Mouse (Mus musculus) hindbrain, embryonic 13.5 days (tissue): ENCODE results near the gene Ccdc189. TPM values are rescaled to one million over a fixed set of nuclear protein-coding genes. Genes with fewer than 3 reads are reported as not detected.

Experiments used
- ATAC-seq: fragments of 200-750 bp; cut with Nextera tagmentation; 2 replicates; pipeline ENCODE4 v1.8.0; 2017; ENCODE audit warnings: moderate TSS enrichment; ENCODE audit not compliant: low FRiP score
- H3K27ac ChIP-seq: fragments of 300-500 bp; sonication (generic); 2 replicates; pipeline ENCODE4 v1.5.1; 2015; ENCODE audit warnings: inconsistent platforms, mild to moderate bottlenecking, moderate library complexity
- H3K27me3 ChIP-seq: fragments of 300-500 bp; sonication (generic); 2 replicates; pipeline ENCODE4 v1.6.1; 2015; ENCODE audit warnings: mild to moderate bottlenecking, inconsistent platforms
- H3K36me3 ChIP-seq: fragments of 300-500 bp; sonication (generic); 2 replicates; pipeline ENCODE4 v1.6.1; 2015; ENCODE audit warnings: mild to moderate bottlenecking, inconsistent platforms
- H3K4me1 ChIP-seq: fragments of 300-500 bp; sonication (generic); replicated peaks from 2 replicates; pipeline ENCODE4 v1.6.1; 2015; ENCODE audit warnings: inconsistent platforms
- H3K4me2 ChIP-seq: fragments of 300-500 bp; sonication (generic); 2 replicates; pipeline ENCODE4 v1.6.1; 2015; ENCODE audit warnings: inconsistent platforms, mild to moderate bottlenecking, moderate library complexity
- H3K4me3 ChIP-seq: fragments of 300-500 bp; sonication (generic); 2 replicates; pipeline ENCODE4 v1.5.1; 2015; ENCODE audit warnings: mild to moderate bottlenecking, inconsistent platforms
- H3K9ac ChIP-seq: fragments of 300-500 bp; sonication (generic); 2 replicates; pipeline ENCODE4 v1.6.1; 2015; ENCODE audit warnings: mild to moderate bottlenecking, inconsistent platforms
- H3K9me3 ChIP-seq: fragments of 300-500 bp; sonication (generic); 2 replicates; pipeline ENCODE4 v1.6.1; 2016; ENCODE audit warnings: inconsistent platforms
- WGBS: fragments of 180-500 bp; shearing (Covaris S2); methylation state at CpG from one replicate; pipeline ENCODE4 v1.1.7; 2015; 5-methylcytosine and 5-hydroxymethylcytosine counted together
- polyA plus RNA-seq: library from polyadenylated mRNA; unstranded; fragments of >200 nt; fragmentation: Nextera tagmentation; extraction: Ambion mirVana; gene quantifications from 2 replicates; pipeline ENCODE4 v1.2.1, GENCODE M21; 2015

Gene Ccdc189
- polyA plus RNA-seq, 1 experiment from 2014 or later: 13.0 TPM

DNA sequence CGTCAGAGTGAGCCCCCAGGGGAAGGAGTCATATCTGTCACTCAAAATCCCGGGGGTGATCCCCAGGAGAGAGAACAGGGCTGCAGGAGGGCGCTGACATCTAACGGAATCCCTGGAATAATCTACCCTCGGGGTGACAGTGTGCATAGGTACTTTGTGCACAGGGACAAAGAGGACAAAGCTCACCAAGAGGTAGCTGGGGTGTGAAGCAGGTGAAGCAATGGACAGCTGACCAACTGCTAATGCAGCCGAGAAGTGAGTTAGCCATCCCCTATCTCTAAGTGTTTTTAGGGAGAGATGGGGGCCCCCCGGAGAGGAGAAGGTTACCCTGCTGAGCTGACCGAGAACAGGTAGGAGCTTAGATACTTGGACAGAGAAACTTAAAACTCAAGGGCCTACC, 25.7 kb upstream of the Ccdc189 start:
- H3K4me1 ChIP-seq: peaks cover 37% of the 10 kb centered on the region
- peak overlapping the region; percentile 95 for H3K9ac ChIP-seq
- peak overlapping the region; percentile 82 for H3K4me2 ChIP-seq
- no peak for ATAC-seq
- peaks cover 37% of the 10 kb centered on the region for H3K36me3 ChIP-seq
- H3K27ac ChIP-seq: no peak overlapping the region
- no peaks in the 10 kb centered on the region for H3K27me3 ChIP-seq
- H3K4me3 ChIP-seq: peak overlapping the region; percentile 99
- WGBS: 20% methylated on average over 8 of the region's 8 CpGs
- no peaks in the 10 kb centered on the region for H3K9me3 ChIP-seq

DNA sequence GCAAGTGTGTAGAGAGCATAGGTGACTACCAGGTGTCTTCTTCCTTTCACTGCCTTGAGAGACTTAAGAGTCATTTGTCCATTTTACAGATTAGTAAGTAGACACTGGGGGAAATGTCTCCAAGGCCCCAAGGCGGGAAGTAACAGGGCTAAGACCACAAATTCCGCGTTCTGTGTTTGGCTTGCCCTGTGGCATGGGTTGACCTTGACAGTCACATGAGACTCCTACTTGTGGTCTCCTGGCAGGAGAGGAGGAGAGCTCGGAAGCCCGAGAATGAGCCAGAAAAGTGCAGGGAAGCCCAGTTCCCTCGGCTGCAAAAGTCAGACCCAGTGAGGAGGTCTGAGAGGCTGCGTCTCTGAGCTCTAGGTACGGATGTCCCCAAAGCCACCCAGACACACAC, 25.1 kb upstream of the Ccdc189 start:
- peak overlapping the region; percentile 95 for H3K9ac ChIP-seq
- peaks cover 43% of the 10 kb centered on the region for H3K36me3 ChIP-seq
- H3K4me3 ChIP-seq: peak overlapping the region; percentile 99
- H3K27me3 ChIP-seq: no peaks in the 10 kb centered on the region
- H3K4me2 ChIP-seq: peak overlapping the region; percentile 82
- H3K4me1 ChIP-seq: peaks cover 37% of the 10 kb centered on the region
- H3K27ac ChIP-seq: no peak overlapping the region
- no peaks in the 10 kb centered on the region for H3K9me3 ChIP-seq
- no peak for ATAC-seq
- WGBS: 88% methylated on average over 8 of the region's 8 CpGs

DNA sequence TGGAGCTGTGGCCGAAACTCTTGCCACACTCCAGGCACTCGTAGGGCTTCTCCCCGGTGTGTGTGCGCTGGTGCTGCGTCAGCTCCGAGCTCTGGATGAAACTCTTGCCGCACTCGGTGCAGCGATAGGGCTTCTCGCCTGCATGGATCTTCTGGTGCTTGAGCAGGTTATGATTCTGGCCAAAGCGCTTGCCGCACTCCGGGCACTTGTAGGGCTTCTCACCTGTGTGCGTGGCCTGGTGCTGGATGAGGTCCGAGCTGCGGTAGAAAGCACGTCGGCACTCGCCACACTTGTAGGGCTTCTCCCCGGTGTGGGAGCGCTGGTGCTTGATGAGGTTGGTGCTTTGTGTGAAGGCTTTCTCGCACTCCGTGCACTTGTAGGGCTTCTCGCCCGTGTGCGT, 23.2 kb upstream of the Ccdc189 start:
- no peak for ATAC-seq
- no peak overlapping the region for H3K4me3 ChIP-seq
- H3K27ac ChIP-seq: no peak overlapping the region
- no peaks in the 10 kb centered on the region for H3K27me3 ChIP-seq
- H3K4me1 ChIP-seq: peaks cover 23% of the 10 kb centered on the region
- no peaks in the 10 kb centered on the region for H3K9me3 ChIP-seq
- 97% methylated on average over 26 of the region's 26 CpGs for WGBS
- H3K4me2 ChIP-seq: no peak overlapping the region
- no peak overlapping the region for H3K9ac ChIP-seq
- H3K36me3 ChIP-seq: peaks cover 62% of the 10 kb centered on the region

DNA sequence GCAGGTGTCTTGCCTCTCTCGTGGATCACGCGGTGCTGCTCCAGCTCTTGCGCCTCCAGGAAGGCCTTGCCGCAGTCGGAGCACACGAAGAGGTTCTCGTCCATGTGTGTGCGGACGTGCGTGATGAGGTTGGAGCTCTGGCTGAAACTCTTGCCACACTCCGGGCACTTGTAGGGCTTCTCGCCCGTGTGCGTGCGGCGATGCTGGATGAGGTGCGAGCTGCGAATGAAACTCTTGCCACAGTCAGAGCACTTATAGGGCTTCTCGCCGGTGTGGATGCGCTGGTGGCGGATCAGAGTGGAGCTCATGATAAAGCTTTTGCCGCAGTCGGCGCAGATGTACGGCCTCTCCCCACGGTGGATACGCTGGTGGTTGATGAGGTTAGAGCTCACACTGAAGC, 22.6 kb upstream of the Ccdc189 start:
- Histone ChIP-seq H3K9ac (no peak overlapping the region), H3K27ac (no peak overlapping the region), H3K36me3 (peaks cover 68% of the 10 kb centered on the region), H3K9me3 (no peaks in the 10 kb centered on the region), H3K4me2 (no peak overlapping the region), H3K27me3 (no peaks in the 10 kb centered on the region), H3K4me3 (no peak overlapping the region), H3K4me1 (peaks cover 17% of the 10 kb centered on the region)
- ATAC-seq: no peak
- WGBS: 96% methylated on average over 29 of the region's 29 CpGs

DNA sequence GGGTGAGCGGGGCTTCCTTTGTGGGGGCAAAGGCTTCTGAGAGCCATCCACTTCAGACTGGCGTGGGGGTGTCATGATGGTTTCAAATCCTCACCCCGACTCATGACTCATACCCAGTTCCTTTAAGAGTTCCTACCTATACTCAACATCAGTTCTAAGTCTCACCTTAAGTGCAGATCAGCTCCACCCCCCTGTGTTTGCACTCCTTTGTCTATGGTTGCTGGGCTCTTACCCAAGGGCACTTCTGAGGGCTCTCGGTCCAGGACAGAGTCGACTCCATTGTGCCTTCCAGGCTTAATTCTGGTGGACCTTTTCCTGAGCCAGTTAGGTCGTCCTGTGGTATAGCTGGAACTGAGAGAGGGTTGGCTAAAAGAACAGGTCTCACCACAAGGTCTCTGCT, 18.8 kb upstream of the Ccdc189 start:
- no peak for ATAC-seq
- Histone ChIP-seq H3K27me3 (no peaks in the 10 kb centered on the region), H3K4me1 (no peaks in the 10 kb centered on the region), H3K4me2 (no peak overlapping the region), H3K36me3 (peaks cover 94% of the 10 kb centered on the region), H3K9me3 (no peaks in the 10 kb centered on the region), H3K27ac (no peak overlapping the region), H3K4me3 (no peak overlapping the region), H3K9ac (no peak overlapping the region)
- 88% methylated on average over 6 of the region's 6 CpGs for WGBS

DNA sequence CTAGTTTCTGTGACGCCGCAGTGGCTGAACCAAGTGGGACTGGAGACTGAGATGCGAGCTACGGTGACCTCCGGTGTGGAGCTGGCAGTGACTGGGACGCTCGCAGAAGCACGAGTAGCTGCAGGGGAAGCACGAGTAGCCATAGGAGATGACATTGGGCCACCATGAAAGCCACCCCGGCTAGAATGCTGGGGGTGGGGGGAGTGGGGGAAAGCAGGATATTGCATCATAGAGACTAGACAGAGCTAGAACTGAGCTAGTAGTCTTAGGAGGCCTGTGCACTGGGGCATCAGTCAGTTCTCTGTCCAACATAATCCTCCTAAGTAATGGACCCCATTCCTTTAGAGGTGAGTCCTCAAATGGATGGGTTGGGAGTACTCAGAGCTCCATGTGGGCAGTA, 15.9 kb upstream of the Ccdc189 start:
- ATAC-seq: no peak
- Histone ChIP-seq H3K27ac (no peak overlapping the region), H3K4me3 (no peak overlapping the region), H3K9me3 (no peaks in the 10 kb centered on the region), H3K4me2 (no peak overlapping the region), H3K9ac (no peak overlapping the region), H3K4me1 (no peaks in the 10 kb centered on the region), H3K36me3 (peaks cover 94% of the 10 kb centered on the region), H3K27me3 (no peaks in the 10 kb centered on the region)
- 89% methylated on average over 10 of the region's 10 CpGs for WGBS

DNA sequence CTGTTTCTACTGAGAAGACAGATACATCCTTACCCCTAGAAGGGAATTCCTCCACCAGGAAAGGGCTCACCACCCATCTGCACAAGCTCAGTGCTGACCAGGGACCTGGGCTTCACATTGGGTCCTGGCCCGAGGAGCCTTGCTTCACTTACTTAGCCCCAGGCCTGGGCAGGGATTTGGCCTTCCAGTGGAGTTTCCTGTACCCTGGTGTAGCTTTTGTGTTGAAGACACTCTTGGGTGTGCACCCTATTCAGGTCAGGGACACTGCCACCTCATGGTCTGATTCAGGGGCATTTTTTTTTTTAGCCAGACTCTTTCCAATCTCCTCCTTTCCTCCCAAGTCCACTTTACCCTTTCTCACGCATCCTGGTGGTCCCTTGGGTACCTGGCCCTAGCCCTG, 14.5 kb upstream of the Ccdc189 start:
- Histone ChIP-seq H3K9ac (no peak overlapping the region), H3K4me2 (no peak overlapping the region), H3K27ac (no peak overlapping the region), H3K9me3 (no peaks in the 10 kb centered on the region), H3K27me3 (no peaks in the 10 kb centered on the region), H3K4me1 (no peaks in the 10 kb centered on the region), H3K4me3 (no peak overlapping the region), H3K36me3 (peaks cover 93% of the 10 kb centered on the region)
- WGBS: 91% methylated on average over 2 of the region's 2 CpGs
- ATAC-seq: no peak

DNA sequence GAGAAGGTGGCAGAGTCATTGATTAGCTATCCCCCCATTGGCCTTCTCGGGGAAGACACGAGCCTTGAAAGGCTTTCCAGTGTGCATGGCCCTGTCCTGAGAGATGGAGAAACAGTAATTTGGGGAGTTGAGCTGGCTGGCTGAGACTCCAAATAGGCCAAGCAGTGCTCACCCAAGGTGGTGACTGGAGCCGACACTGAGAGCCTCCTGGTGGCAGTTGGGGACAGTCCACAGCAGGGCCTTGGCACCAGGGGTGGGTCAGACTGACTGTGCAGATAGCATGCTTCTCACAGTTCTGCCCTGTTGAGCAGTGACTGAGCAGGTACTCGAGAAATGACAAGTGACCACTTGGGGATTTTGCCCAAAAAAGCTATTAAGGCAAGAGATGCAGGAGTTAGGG, 13.3 kb upstream of the Ccdc189 start:
- Histone ChIP-seq H3K9me3 (no peaks in the 10 kb centered on the region), H3K4me3 (no peak overlapping the region), H3K27ac (no peak overlapping the region), H3K4me2 (no peak overlapping the region), H3K4me1 (no peaks in the 10 kb centered on the region), H3K27me3 (no peaks in the 10 kb centered on the region), H3K9ac (no peak overlapping the region), H3K36me3 (peaks cover 93% of the 10 kb centered on the region)
- WGBS: 91% methylated on average over 4 of the region's 4 CpGs
- no peak for ATAC-seq

DNA sequence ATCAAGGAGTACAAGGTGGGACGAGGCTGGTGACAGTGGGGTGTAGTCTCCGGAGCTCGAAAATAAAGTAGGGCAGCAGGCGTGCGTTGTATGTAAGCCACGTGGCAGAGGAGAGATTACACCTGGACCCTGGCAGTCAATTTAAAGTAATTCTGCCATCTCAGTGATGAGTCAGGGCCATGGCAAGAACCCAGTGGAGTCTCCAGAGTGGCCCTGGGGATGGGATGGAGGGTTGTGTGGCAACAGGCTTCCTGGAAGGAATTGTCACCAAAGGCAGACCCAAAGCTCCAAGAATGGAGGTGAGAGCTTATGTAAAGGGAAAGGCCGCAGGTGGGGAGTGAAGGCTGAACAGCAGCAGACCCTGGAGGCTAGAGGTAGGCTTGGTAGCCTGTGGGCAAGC, 12.2 kb upstream of the Ccdc189 start:
- Histone ChIP-seq H3K27me3 (no peaks in the 10 kb centered on the region), H3K9me3 (no peaks in the 10 kb centered on the region), H3K9ac (no peak overlapping the region), H3K27ac (no peak overlapping the region), H3K4me3 (no peak overlapping the region), H3K4me2 (no peak overlapping the region), H3K4me1 (no peaks in the 10 kb centered on the region), H3K36me3 (peaks cover 93% of the 10 kb centered on the region)
- no peak for ATAC-seq
- WGBS: 99% methylated on average over 7 of the region's 7 CpGs

DNA sequence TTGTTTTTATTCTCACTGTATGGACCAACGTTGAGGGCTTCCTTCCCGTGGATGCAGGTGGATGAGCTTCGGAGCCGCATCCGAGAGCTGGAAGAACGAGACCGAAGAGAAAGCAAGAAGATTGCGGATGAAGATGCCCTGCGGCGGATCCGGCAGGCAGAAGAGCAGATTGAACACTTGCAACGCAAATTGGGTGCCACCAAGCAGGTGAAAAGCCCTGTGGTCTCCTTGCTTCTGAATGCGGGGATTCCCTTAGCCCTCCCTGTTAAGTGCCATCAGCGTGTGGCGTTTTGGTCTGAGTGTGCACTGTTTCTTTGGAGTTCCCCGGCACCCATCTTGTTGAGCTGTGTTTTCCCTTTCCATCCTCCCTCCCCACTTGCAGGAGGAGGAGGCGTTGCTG, 8.4 kb upstream of the Ccdc189 start:
- 97% methylated on average over 17 of the region's 17 CpGs for WGBS

DNA sequence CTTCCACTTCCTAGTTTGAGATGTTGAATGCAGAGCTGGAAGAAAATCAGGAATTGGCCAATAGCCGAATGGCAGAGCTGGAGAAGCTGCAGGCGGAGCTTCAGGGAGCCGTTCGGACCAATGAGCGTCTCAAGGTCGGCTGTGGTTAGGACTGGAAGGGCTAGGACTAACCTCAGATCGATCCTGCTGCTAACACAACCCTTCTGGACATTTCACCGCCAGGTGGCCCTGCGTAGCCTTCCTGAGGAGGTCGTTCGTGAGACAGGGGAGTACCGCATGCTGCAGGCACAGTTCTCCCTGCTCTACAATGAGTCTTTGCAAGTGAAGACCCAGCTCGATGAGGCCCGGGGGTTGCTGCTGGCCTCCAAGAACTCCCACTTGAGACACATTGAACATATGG, 4.2 kb upstream of the Ccdc189 start:
- Histone ChIP-seq H3K4me2 (no peak overlapping the region), H3K27me3 (no peaks in the 10 kb centered on the region), H3K4me3 (no peak overlapping the region), H3K9ac (no peak overlapping the region), H3K9me3 (no peaks in the 10 kb centered on the region), H3K36me3 (peaks cover 81% of the 10 kb centered on the region), H3K4me1 (peaks cover 15% of the 10 kb centered on the region), H3K27ac (no peak overlapping the region)
- ATAC-seq: no peak
- 90% methylated on average over 14 of the region's 14 CpGs for WGBS

More for the DNA sequence above, 8.4 kb upstream of the Ccdc189 start:
- H3K4me1 ChIP-seq: no peaks in the 10 kb centered on the region
- no peaks in the 10 kb centered on the region for H3K9me3 ChIP-seq
- no peak for ATAC-seq
- no peaks in the 10 kb centered on the region for H3K27me3 ChIP-seq
- H3K36me3 ChIP-seq: peaks cover 99% of the 10 kb centered on the region
- H3K4me2 ChIP-seq: no peak overlapping the region
- no peak overlapping the region for H3K9ac ChIP-seq
- H3K4me3 ChIP-seq: no peak overlapping the region
- no peak overlapping the region for H3K27ac ChIP-seq

DNA sequence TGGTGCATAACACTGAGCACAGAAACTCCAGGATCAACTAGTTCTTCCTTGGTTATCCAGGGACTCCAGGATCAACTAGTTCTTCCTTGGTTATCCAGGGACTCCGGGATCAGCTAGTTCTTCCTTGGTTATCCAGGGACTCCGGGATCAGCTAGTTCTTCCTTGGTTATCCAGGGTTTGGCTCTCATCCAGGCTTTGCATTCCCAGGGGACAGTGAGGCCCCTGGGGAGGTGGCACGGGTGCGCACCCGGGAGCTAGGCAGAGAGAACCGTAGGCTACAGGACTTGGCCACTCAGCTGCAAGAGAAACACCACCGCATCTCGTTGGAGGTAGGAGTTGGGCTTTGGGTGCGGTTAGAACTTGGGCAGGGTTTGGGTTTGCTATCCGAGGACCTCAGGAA, 2.7 kb upstream of the Ccdc189 start:
- peaks cover 24% of the 10 kb centered on the region for H3K4me1 ChIP-seq
- no peak for ATAC-seq
- H3K27ac ChIP-seq: no peak overlapping the region
- no peak overlapping the region for H3K4me3 ChIP-seq
- H3K27me3 ChIP-seq: no peaks in the 10 kb centered on the region
- 91% methylated on average over 10 of the region's 10 CpGs for WGBS
- H3K9ac ChIP-seq: no peak overlapping the region
- no peaks in the 10 kb centered on the region for H3K9me3 ChIP-seq
- no peak overlapping the region for H3K4me2 ChIP-seq
- peaks cover 66% of the 10 kb centered on the region for H3K36me3 ChIP-seq

DNA sequence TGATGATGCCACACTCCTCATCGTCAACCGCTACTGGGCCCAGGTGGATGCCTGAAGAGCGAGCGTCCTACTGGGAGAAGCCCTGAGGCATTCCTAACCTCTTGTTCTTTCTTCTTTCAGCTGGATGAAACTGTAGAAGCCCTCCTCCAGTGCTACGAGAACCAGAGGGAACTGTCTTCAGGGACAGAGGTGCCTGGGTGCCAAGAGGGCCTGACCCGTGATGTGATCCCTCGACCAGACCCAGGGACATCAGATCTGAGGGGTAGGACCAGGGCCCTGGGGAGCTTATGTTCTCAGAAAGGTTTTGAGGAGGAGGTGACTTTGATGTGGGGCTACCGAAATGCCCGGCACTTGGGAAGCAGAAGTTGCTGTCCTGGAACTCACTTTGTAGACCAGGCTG, 1.2 kb upstream of the Ccdc189 start:
- Histone ChIP-seq H3K4me1 (peaks cover 24% of the 10 kb centered on the region), H3K9me3 (no peaks in the 10 kb centered on the region), H3K4me3 (peak overlapping the region; percentile 88), H3K27ac (no peak overlapping the region), H3K36me3 (peaks cover 63% of the 10 kb centered on the region), H3K4me2 (peak overlapping the region; percentile 91), H3K27me3 (no peaks in the 10 kb centered on the region), H3K9ac (peak overlapping the region; percentile 88)
- WGBS: 94% methylated on average over 9 of the region's 9 CpGs
- ATAC-seq: no peak

DNA sequence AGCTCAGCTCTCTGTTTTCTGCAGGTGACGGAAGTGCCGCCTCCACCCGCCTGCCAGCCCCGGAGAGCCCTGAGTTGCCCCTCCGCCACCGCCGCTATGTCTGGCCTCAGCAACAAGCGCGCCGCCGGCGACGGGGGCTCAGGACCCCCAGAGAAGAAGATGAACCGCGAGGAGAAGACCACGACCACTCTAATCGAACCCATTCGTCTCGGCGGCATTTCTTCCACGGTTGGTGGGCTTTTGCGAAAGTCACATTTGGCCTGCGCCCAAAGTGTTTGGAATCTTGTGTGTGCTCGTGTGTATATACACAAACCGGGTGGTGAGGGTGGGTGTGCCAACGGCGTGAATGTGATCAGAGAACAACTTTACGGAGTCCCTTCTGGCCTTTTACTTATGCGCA, 506 bp upstream of the Ccdc189 start:
- 6% methylated on average over 29 of the region's 29 CpGs for WGBS
- ATAC-seq: no peak

More for the DNA sequence above, 506 bp upstream of the Ccdc189 start:
- Histone ChIP-seq H3K36me3 (peaks cover 63% of the 10 kb centered on the region), H3K4me3 (peak overlapping the region; percentile 88), H3K27ac (peak overlapping the region; percentile 77), H3K9me3 (no peaks in the 10 kb centered on the region), H3K9ac (peak overlapping the region; percentile 88), H3K4me2 (peak overlapping the region; percentile 91), H3K4me1 (peaks cover 24% of the 10 kb centered on the region), H3K27me3 (no peaks in the 10 kb centered on the region)
